ENCODE assay signal across 14 mouse cellular contexts in genomic region chr1:54765632-54766238, GRCm38 (mm10).
DNase-seq lines count a peak whose midpoint lies in the region; ATAC-seq and TF ChIP-seq lines count a peak whose summit lies in the region.
"Had no signal": no experiment of that assay in that cellular context is flagged by ENCODE, and none has a peak within 500 bp of the region (broad histone marks: within the 10 kb centered on the region; RNA-seq: fewer than 3 reads in every experiment).

No protein-coding gene starts in this region.

- peaks cover under 1% of the 10 kb centered on the region; the same call in 1 of the 2 replicates for H3K9me3 ChIP-seq in lung, embryonic 16.5 days (ENCODE audit: control insufficient read depth, low read length)

- H3K36me3 ChIP-seq in kidney, adult 2 months (ENCODE audit: control insufficient read depth, insufficient read depth, low read length), result peaks cover 3% of the 10 kb centered on the region; the same call in 1 of the 2 replicates
- H3K36me3 ChIP-seq in lung, embryonic 16.5 days (ENCODE audit: control insufficient read depth, insufficient read depth, low read length), result no peaks in the 10 kb centered on the region
- H3K36me3 ChIP-seq: hindbrain, embryonic 12.5 days; midbrain, embryonic 15.5 days had no signal

- TF ChIP-seq CTCF in kidney, adult 2 months (conservative IDR thresholded peaks at IDR 0.05; ENCODE audit: insufficient read depth, insufficient read length, low read depth, low read length), result no peak
- TF ChIP-seq CTCF in bone marrow macrophage, adult 2 months (IDR thresholded peaks at IDR 0.05; ENCODE audit: low read depth, low read length), result no peak

- peaks cover 6% of the 10 kb centered on the region; the same call in 1 of the 2 replicates for H3K4me1 ChIP-seq in kidney, adult 2 months (ENCODE audit: control insufficient read depth, insufficient read depth, low read length)
- peaks cover 15% of the 10 kb centered on the region for H3K4me1 ChIP-seq in bone marrow macrophage, adult 2 months (ENCODE audit: control insufficient read depth, insufficient read depth, low read length)
- peaks cover 8% of the 10 kb centered on the region for H3K4me1 ChIP-seq in lung, embryonic 16.5 days (replicated peaks; ENCODE audit: control insufficient read depth, insufficient read depth, low read length)
- H3K4me1 ChIP-seq: hindbrain, embryonic 12.5 days; midbrain, embryonic 15.5 days had no signal

- H3K27ac ChIP-seq in kidney, adult 2 months (ENCODE audit: insufficient read depth, low read depth, low read length), result no peak overlapping the region
- H3K27ac ChIP-seq in bone marrow macrophage, adult 2 months (ENCODE audit: insufficient read depth, low read depth, low read length), result peak overlapping the region; percentile 41; the same call in 1 of the 2 replicates
- peak overlapping the region; percentile 84 for H3K27ac ChIP-seq in lung, embryonic 16.5 days (ENCODE audit: low read length)
- H3K27ac ChIP-seq: hindbrain, embryonic 12.5 days; midbrain, embryonic 15.5 days had no signal

- WGBS in kidney, adult 2 months, result 74% methylated on average over 2 of the region's 2 CpGs
- WGBS in lung, embryonic 16.5 days, result 46% methylated on average over 2 of the region's 2 CpGs

- H3K4me2 ChIP-seq in lung, embryonic 16.5 days (ENCODE audit: low read depth, low read length), result no peak overlapping the region
- H3K4me2 ChIP-seq: hindbrain, embryonic 12.5 days; midbrain, embryonic 15.5 days had no signal

- peak; percentile 91 for ATAC-seq in lung, embryonic 16.5 days (ENCODE audit: low read depth)
- ATAC-seq: midbrain, embryonic 15.5 days had no signal

- H3K9ac ChIP-seq in lung, embryonic 16.5 days (ENCODE audit: low read length), result no peak overlapping the region
- H3K9ac ChIP-seq: hindbrain, embryonic 12.5 days; midbrain, embryonic 15.5 days had no signal

- DNase-seq in adrenal gland, adult 2 months, result peak; percentile 53
- no peak for DNase-seq in adrenal gland, adult 8-10 months
- peak; percentile 64 for DNase-seq in kidney, adult 2 months
- DNase-seq in kidney, adult 18-20 months, result no peak
- DNase-seq in retina, postnatal 1 day, result no peak
- no peak for DNase-seq in layer of hippocampus, adult 8-10 months (ENCODE audit: low spot score in 2 of 2)
- DNase-seq: cerebellum, postnatal 25 days; gastrocnemius, postnatal 36 days; right cerebral cortex, adult 18-20 months; thymus, adult 2 months had no signal

- no peaks in the 10 kb centered on the region for H3K27me3 ChIP-seq in kidney, adult 2 months (replicated peaks; ENCODE audit: control insufficient read depth, insufficient read depth, low read length)
- no peaks in the 10 kb centered on the region for H3K27me3 ChIP-seq in lung, embryonic 16.5 days (ENCODE audit: control insufficient read depth, insufficient read depth, low read depth, low read length)
- H3K27me3 ChIP-seq: hindbrain, embryonic 12.5 days; midbrain, embryonic 15.5 days had no signal

- no peak overlapping the region for H3K4me3 ChIP-seq in kidney, adult 2 months (ENCODE audit: insufficient read depth, low read depth, low read length)
- no peak overlapping the region for H3K4me3 ChIP-seq in bone marrow macrophage, adult 2 months (ENCODE audit: insufficient read depth, low read length)
- H3K4me3 ChIP-seq in lung, embryonic 16.5 days (ENCODE audit: low read length), result no peak overlapping the region
- H3K4me3 ChIP-seq: hindbrain, embryonic 12.5 days; midbrain, embryonic 15.5 days had no signal

- no peak for TF ChIP-seq POLR2A in kidney, adult 2 months (IDR thresholded peaks at IDR 0.05; ENCODE audit: low read depth, low read length)
- no peak for TF ChIP-seq POLR2A in bone marrow macrophage, adult 2 months (IDR thresholded peaks at IDR 0.05; ENCODE audit: borderline replicate concordance, low read depth, low read length)

Comparison
In these comparisons a context has a peak if more than half of its experiments do, and no peak if none do; other contexts are left out.
1. DNase-seq: peak in adrenal gland, adult 2 months (single experiment) and kidney, adult 2 months (single experiment); none in adrenal gland, adult 8-10 months (single experiment), kidney, adult 18-20 months (single experiment), retina, postnatal 1 day (single experiment) and layer of hippocampus, adult 8-10 months (0 of 2).